Mouse (Mus musculus): ENCODE data around the gene Shq1.

The Shq1 gene

DNA sequence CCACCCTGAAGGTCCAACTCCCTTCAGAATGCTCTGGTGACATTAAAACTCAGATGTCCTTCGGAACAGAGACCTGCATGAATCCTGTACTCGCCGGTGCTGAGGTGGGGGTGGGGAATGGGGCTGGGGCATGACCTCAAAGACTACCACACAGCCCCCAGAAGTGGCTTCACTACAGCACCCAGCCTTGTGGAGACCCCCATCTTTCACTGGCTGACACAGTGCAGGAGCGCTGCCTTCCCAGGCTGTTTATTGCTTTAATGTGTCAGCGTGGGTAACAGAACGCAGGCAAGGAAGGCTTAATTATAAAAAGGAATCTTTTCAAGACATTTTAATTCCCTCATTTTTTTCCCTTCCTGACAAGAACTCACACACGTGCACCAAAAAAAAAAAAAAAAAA, 137.6 kb downstream of the Shq1 start:
- no peak for DNase-seq (ENCODE audit: low read depth, low spot score)

GRCm38 (mm10) chr6:100532326-100532725, 138.6 kb downstream of the Shq1 start:
- DNase-seq (ENCODE audit: low read depth, low spot score): no peak

GRCm38 (mm10) chr6:100529673-100530072, 141.3 kb downstream of the Shq1 start:
- DNase-seq (ENCODE audit: low read depth, low spot score): no peak

DNA sequence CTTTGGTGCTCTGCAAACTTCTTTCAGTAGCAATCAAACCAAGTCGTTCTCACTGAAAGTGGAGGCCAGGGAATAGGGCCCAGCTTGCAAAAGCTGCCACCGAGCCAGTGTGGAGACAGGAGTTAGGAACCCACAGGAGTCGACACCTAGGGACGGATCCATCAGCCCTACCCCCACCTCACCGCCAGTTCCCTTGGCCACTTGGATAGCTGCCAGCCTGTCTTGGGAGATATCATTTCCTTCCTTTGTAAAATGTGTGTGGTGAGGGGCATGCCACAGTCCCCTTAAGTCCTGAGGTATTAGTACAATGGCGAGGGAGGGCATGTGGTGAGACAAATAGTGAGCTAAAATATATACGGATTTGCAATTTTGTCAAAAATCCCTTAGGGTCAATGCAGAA, 142.4 kb downstream of the Shq1 start:
- DNase-seq (ENCODE audit: low read depth, low spot score): no peak

GRCm38 (mm10) chr6:100527972-100528371, 143.0 kb downstream of the Shq1 start:
- no peak for DNase-seq (ENCODE audit: low read depth, low spot score)

DNA sequence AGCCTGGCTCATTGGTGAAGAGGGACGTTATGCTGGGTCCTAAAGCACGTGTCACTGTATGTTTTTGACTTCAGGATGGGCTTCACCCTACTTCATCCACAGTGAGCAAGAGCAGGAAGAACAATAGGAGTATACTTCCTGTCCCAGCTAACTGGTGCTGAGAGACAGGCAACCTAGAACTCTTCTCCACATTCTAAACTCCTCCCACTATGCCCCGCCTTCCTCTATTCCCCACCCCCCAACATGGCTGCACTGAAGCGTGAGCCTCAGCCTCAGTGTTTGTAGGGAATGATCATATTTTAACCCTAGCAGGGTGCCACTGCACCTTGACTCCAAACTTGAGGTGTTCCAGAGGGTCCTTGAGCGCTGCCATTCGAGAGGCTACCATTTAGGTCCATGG, 143.8 kb downstream of the Shq1 start:
- no peak for DNase-seq (ENCODE audit: low read depth, low spot score)

- no peak for DNase-seq (ENCODE audit: low read depth, low spot score)
These were observed 144.9 kb downstream of the Shq1 start for GRCm38 (mm10) chr6:100526066-100526465.

DNA sequence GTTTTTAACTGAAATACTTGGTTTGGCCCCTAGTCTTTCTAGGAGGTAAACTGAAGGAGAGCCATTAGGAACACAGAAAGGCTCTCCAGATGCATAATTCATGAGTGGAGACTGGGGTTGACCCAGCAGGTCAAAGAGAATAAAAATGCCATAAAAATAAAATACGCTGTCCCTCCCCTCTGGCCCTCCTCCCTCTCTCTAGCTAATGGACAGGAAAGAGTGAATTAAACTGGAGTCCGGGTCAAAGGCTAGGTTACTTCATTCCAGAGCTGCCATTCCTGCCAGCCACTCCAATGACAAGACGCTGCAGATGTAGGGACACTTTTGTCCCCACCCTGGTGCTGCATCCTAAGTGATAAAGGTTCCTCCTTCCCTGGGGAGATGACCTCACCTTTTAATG, 145.5 kb downstream of the Shq1 start:
- no peak for DNase-seq (ENCODE audit: low read depth, low spot score)

DNA sequence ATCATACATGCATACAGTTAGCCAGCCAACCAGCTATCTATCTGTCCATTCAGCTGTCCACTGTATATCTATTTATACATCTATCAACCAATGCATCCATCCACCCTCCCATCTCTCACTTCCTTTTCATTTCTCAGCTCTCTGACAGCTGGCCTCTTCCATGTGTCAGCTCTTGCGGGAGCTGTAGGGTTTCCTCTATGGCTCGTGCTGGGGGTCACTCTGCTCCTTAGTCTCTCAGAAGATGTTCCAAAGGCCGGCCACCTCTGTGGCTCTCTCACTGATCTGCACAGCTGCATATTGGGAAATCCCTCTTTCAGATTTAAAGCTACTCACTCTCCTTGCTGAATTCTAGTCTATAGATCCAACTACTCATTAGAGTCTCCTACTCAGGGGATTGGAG, 148.5 kb downstream of the Shq1 start:
- no peak for DNase-seq (ENCODE audit: low read depth, low spot score)

DNA sequence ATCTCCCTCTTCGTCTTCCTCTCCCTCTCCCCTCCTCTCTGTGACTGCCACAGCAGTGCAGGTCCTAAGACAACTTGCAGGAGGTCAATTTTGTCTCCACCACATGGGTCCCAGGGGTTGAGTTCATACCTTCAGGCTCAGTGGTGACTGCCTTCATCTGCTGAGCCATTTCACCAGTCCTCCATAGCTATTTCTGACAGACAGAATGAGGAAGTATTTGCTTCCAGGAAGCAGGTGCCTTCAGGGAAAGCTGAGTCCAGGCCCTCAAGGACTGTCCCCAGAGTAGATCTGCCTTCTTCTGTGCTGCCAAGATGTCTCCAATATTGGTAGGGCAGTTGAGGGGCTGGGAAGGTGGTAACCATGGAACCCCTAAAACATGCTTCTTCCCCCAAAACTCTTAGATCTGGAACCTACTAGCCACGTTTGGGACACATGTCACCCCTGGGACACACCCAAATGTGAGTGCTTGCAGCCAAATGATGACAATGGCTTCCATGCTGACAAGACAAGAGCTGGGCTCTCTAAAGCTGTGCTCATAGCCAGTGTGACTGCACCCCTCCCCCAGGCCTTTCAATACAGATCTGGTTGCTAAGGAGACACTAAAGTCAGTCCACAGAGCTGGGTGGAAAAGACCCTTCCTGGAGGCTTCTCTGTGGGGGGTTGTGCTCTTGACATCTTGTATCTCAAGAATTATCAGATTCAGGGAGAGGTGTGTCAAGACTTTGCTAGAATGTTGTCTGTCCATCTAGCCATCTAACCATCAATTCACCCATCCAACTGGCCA, 149.2 kb downstream of the Shq1 start:
- no peak for DNase-seq (ENCODE audit: low read depth, low spot score)

DNA sequence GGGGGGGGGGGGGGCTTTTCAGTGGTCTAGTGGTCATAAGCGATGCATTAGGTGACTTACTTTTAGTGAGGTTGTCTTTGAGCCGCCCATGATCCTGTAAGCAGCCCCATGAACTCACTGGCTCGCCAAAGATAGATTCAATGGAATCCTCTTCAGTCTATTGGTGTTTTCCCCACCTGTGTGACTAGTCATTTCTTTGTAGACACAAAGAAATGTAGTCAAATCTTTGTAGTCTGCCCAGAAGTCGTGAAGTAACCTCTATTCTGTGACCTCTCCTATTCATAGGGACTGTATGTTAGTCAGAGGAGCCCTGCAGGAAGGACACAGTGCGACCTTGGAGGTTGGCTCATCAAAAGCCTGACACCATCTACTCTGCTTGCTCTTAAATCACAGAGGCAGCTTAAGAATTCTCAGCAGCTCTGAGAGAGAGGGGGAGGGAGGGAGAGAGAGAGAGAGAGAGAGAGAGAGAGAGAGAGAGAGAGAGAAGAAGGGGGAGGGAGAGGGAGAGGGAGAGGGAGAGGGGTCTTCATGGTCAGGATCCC, 150.3 kb downstream of the Shq1 start:
- no peak for DNase-seq (ENCODE audit: low read depth, low spot score)

GRCm38 (mm10) chr6:100519837-100520236, 151.1 kb downstream of the Shq1 start:
- DNase-seq (ENCODE audit: low read depth, low spot score): no peak

Data from CD4-positive helper T cell, adult 2 months (primary cell).